Mouse (Mus musculus) kidney, postnatal 14 days (tissue): ENCODE measurements around the gene Dld.
A peak's percentile ranks its signal among the peaks of the same experiment; 100 is the strongest.

Source experiments
- DNase-seq: peaks from one replicate; pipeline ENCODE4 v3.0.0; 2022; ENCODE audit warnings: mixed read lengths

The Dld gene

DNA sequence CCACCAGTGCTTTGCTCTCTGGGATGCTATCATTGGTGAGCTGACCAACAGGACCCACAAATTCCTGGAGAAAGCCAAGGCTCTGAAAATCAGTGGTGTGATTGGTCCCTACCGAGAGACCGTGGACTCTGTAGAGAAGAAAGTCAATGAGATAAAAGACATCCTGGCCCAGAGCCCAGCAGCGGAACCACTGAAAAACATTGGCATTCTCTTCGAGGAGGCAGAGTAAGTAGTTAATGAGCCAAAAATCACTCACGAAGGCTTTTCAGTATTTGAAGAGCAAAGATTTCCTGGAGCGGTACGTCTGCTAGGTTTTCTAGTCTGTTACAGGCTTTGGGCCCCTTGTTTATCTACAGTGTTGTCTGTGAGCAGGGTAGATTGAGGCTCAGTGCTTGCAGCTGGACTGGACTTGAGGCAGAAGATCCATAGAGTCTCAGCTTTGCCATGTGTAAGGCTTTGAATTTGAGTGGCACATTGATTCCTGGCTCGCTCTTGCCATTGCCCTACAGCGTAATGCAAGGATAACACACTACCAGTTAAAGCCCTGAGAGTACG, 32.8 kb downstream of the Dld start:
- no peak for DNase-seq

DNA sequence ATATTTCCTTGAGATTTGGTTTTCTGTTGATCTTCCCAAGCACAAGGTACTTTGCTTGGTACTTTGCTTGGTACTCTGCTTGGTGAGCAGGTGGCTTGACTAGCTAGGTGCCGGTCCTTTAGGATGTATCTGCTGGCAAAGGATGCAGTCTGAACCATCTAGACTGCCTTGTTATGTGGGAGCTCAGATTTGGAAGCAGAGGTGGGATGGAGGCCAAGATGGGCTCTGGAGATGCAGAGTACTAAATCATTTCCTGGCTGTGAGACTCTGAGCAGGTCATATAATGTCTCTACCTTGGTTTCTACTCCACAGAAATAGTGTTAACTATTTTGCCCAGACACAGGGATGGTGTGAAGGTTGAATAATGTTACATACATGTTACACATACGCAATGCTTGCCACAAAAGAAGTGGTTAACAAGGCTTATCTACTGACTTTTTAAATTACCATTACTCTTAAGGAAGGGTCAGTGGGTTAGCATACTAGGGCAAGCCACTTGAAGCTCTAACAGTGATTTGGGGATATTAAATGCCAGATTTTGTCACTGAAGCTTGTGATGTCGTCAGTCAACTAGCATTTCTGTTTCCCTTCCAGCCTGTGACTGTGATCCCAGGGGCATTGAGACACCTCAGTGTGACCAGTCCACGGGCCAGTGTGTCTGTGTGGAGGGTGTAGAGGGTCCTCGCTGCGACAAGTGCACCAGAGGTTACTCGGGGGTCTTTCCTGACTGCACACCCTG, 33.4 kb downstream of the Dld start:
- DNase-seq, result no peak

DNA sequence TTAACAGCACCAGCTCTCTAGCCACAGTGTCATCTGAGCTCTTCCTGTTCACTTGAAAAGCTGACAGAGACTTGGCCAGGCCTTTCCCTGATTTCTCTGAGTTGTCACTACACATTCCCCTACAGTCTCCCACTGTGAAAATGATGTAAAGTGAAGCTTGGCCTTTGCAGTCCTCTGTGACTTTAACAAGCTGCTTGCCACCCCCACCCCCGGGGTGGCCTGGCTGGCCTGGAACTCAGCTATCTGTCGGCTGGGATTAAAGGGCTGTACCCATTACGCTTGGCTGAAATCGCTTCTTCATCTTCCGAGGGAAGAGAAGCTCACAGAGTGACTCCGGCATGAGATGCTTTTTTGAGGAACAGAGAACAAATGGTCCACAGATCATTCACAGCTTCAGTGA, 35.3 kb downstream of the Dld start:
- no peak for DNase-seq

DNA sequence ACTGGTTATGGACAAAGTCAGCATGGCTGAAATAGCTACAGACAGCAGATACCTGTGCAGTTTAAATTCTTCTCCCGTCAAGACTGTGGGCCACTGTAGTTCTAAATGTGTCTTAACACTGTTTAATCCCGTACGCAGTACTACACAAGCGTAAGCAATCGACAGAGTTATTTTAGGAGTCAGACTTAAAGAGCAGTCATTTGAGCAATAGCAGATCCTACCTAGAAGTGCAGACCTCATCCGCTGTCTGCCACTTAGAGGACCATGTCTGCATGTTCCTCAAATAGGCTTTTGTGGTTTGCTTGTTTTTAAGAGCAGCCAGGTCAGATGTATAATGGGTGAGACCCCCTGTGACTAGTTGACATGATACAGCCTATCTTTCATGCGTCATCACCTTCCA, 36.9 kb downstream of the Dld start:
- DNase-seq, result no peak

DNA sequence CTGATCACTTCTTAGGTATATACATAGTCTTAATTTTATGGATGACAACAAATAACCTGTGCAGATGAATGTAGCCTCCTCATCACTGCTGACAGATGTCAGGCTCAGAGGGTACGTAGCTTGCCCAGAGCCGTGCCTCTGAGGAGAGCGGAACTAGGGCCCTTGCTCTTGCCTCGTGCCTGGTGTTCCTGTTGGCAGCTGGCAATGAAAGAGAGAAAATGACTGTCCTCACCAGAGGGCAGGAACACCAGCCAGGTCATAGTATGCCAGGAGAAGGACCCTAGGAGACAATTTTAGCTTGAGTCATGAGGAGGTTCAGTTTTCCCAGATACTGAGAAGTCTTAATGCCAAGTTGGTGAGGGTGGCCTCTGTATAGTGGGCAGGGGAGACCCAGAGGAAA, 38.1 kb downstream of the Dld start:
- no peak for DNase-seq

DNA sequence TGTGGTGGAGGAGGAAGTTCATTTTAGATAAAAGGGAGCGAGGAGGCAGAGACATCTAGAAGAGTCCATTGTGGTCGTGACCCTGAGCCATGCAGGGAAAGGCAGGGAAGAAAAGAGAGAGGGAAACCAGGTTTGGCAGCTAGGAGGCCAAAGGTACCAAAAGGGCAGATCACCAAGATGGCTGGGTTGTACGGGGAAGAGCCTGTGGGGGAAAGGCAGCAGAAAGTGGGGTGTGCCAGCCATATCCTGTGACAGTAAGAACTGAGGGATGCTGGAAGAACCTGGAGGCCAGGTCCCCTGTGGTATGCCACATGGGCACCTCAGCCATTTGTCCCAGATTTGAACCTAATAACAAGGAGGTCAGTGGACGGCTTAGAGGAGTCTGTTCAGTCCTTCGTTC, 39.0 kb downstream of the Dld start:
- no peak for DNase-seq

DNA sequence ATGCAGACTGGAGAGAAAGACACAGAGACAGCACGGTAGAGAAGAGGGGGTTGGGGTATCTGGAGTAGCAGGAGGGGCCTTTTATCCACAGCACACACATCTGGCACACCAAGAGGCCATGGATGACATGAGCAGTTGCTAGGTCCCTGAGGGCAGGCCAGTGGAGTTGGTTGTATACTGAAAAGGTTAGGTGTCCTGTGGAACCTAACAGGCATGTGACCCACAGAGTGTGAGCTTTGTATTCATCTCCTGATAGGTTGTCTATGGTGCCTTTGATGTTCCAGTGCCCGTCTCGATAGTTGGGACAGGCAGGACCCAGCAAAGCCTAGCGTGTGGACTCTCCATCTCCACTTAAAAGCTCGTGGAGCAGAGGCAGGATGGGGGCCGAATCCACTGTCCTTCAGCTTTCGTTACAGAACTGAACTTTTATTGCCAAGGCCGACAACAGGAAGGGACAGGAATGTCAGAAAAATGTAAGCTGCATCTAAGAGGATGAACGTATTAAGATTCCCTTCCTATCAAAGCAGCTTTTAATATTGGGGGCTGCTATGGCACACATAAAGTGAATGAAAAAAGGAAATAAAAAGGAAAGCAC, 39.5 kb downstream of the Dld start:
- DNase-seq, result no peak

DNA sequence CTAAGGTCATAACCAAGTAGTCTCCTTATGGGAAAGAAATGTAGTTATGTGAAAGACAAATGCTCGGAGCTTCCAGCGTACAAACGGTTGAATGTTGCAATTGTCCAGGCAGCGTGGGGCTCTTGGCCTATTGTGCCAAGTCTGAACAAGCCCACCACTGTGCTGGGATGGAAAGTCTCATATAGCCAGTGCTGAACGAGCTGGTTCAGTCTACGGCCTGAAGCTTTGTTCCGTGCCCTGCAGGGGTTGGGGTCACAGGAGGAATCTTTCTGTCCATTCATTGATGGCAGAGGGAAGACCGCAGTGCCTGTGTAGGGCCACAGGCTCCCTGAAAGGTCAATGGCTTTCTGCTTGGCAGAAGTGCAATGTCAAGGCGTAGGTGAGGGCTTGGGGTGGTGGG, 40.6 kb downstream of the Dld start:
- no peak for DNase-seq

DNA sequence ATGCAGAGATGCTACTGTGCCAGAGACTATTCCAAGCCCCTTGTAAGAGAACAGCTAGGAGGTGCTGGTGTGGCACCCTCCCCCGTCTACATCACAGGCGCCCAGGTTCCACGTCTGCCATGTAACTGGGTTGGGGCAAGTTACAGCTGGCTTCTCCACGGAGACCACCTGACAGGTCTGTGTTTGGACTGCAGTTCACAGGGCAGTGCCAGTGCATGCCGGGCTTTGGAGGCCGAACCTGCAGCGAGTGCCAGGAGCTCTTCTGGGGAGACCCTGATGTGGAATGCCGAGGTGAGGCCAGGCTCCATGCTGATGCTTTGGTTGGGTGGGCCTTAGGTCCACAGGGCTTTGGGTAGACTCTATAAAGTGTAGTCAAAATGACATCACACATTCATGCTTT, 43.5 kb downstream of the Dld start:
- no peak for DNase-seq

DNA sequence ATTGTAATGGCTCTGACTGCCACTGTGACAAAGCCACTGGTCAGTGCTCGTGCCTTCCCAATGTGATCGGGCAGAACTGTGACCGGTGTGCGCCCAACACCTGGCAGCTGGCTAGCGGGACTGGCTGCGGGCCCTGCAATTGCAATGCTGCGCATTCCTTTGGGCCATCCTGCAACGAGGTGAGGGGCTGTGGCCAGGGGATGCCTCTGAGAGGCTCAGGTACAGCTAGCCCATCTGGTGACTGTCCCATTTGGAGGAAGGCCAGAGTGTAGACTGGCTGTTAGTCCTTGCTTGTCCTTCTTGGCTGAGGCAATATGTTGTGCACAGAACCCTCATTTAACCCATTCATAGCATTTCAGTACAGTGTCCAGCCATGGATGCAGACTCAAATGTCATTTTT, 44.2 kb downstream of the Dld start:
- no peak for DNase-seq

DNA sequence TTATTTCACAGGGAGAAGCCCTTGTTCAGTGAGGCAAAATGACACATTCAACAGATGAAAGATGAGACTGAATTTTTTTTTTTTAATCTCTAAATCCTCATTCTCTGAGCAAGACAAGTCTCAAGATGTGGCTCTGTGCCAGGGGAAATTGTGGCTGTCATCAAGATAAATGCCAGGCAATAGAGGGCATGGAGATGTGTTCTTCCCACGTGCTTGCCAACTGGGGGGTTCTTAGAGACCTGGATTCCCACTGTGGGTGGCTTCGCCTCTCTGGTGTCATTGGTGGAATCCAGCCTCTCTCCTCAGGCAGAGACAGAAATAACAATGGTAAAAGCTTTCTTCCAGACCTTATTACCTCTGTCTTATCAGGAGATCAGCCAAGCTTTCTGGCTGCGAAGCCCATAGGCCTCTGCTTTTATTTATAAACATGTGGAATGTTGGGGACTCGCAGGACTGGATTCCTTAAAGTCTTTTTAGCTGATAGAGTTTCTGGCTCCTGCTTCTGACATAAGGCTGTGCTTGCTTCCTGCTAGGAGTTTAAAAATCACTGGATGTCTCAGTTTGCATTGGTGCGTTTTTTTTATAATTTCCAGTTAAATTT, 45.1 kb downstream of the Dld start:
- DNase-seq, result peak; percentile 40

DNA sequence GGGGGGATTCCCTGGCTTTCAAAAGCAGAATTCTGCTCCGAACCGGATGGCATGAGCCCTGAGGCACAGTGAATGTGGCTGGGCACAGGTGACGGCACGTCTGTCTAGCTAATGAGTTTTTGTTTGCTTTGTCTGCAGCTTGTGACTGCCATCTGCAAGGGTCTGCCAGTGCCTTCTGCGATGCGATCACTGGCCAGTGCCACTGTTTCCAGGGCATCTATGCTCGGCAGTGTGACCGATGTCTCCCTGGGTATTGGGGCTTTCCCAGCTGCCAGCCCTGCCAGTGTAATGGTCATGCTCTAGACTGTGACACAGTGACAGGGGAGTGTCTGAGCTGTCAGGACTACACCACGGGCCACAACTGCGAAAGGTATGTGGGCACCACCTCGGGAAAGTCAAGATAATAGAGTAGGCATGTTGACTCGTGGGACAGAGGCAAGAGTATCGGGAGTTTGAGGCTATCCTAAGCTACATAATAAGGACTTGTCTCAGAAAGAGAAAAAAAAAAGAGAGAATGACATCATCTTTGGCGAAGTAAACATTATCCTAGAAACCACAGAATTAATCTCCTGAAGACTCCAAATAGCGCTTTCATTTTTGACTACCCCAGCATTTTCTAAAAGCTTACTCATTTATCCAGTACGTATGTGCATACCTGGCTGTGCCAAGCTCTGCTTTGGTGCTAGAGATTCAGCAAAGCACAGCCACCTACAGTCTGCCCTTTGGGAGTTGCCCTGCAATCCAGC, 48.3 kb downstream of the Dld start:
- DNase-seq, result no peak

DNA sequence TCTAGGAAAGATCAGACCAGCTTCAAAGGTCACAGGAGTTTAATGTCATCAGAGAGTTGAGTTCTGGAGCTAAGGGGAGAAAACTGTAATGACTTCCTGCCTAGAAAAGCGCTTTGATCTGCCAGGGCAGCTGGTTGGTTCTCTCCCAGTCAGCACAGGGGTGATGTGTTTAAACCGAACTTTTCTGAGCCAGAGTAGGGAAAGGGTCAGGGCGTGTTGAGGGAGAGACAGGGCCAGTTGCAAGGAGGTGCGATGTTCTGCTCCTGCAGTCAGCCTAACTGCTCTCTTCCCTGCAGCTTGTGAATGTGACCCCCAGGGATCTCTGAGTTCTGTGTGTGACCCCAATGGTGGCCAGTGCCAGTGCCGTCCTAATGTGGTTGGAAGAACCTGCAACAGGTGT, 49.0 kb downstream of the Dld start:
- DNase-seq, result peak; percentile 33

DNA sequence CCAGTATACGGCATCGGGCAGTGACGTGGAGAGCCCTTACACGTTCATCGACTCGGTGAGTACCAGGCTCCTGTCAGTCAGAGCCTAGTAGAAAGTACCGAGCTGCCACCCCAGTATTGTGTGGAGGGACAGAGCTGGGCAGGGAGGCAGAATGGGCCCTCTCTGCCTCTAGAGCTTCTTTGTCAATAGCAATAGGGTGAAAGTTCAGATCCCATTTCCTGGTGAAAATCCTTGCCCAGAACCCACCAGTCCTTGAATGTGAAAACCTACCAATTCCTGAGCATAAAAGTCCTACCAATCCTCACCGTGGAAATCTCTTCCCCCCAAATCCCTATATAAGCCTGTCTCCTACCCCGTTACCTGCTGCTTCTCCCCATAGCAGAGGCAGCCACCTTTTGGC, 51.0 kb downstream of the Dld start:
- DNase-seq, result no peak

DNA sequence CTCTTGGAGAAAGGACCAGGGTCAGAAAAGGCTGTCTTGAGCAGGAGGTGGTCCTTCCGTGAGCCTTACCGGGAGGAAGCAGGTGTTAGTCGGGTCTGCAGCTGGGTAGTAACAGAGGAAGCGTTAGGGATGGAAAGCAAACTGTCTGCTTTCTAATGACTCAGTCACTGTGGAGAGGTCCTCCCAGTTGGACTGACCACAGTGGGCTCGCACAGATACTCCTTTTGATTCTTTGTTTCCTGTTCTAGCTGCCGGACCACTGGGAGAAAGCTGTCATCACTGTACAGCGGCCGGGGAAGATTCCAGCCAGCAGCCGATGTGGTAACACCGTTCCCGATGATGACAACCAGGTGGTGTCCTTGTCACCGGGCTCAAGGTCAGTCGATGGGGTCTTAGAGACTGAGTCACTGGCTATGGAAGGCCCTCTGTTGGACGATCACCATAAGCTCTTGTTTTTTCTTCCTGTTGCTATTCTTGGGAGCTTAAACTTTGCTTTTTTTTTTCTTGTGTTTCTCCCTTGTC, 51.5 kb downstream of the Dld start:
- no peak for DNase-seq

DNA sequence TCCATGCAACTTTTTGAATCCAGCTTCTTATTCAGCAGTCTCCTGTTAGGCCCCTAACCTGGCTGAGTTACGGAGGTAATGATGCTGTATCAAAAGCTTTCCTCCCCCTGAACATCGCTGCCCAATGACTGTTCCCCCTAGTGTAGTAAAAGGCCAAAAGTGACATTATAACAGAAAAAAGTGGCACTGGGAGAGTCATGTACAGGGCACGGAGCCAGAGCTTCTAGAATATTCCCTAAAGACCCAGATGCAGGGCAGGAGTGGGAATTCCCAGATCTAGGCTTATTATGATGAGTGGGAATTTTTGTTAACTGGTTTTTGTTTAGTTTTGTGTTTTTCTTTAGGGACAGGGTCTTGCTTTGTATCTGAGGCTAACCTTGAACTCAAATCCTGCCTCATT, 52.1 kb downstream of the Dld start:
- DNase-seq, result no peak

DNA sequence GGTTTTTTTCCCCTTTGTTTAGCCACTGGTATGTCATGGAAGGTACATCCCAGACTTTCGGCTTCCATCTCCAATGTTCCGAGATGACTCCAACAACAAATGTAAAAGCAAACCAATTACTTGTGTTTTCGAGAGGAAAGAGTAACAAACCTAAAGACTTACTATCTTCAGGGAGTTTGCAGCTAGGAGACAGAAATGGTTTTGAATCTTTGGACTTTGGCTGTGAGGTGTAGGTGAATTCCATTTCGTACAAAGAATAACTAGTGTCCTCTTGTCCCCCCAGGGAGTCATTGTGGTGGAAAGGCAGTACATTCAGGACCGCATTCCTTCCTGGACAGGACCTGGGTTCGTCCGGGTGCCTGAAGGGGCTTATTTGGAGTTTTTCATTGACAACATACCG, 52.7 kb downstream of the Dld start:
- DNase-seq, result no peak

DNA sequence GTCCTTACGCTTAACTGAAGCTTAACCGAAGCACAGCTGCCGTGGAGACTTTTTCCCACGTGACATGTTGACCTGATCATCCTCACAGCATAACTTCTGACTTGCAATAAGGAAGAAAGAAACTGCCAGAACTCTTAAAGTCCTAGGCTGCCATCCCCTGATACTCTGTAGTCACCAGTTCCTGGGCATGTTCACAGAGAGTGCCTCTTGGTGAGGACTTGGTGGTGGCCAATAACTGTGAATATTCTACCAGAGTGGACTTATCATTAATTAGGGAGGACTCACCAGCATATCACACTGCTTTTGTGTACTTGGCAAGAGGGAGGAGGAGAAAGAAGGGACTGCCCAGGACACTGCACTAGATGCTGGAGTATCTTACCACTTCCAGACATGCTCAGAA, 53.1 kb downstream of the Dld start:
- DNase-seq, result no peak

DNA sequence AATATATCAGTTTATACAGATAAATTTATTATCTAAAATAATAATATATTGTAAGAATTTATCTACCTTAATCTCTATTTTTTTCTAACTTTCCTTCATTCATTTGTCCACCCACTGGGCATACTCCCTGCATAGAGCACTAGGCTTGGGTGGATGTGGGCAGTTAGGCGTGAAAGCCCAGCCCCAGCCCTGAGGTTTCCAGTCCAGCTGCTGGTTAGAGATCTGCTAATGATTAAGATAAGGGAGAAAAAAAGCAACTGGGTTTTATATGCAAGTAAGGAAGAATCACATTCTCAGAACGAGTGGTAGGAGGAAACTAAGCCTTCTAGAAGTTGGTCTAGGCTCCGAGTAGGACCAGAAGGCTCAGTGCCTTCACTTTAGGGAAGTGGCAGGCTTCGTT, 55.2 kb downstream of the Dld start:
- DNase-seq, result no peak

DNA sequence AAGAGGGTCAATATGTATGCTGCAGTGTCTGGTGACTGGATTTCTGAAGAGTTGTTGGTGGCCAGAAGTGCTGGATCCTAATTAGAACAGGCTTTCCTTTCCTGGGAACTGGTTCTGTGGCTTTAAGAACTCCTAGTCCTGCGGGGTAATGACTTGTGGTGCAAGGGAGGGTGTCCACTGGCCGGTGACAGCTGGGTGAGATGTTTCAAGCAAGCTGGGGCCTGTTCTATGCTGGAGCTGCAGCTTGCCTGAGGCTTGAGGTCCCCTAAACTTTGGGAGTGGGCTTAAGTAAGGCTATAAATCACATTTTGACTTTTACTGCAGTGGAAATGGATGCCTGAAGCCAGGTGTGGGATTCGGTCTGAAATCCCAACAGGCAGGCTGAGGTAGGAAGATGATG, 55.7 kb downstream of the Dld start:
- peak; percentile 55 for DNase-seq

DNA sequence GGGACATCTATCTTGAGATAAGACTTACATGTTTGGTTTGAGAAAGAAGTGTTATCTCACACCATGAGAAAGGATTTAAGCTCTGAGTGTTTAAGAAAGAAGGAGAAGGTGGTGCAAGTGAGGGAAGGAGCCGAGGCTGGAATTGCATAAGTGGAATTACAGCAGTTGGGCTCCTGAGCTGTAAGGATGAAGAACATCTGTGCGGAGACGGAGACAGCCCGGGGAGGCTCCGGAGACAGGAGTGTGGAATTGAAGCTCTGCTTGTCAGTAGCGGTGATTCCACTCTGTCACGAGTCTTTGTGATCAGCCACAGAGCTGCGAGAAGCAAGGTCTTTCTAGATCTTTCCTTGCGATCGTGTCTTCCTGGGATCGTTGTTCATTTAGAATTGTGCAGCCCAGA, 56.3 kb downstream of the Dld start:
- DNase-seq, result no peak

DNA sequence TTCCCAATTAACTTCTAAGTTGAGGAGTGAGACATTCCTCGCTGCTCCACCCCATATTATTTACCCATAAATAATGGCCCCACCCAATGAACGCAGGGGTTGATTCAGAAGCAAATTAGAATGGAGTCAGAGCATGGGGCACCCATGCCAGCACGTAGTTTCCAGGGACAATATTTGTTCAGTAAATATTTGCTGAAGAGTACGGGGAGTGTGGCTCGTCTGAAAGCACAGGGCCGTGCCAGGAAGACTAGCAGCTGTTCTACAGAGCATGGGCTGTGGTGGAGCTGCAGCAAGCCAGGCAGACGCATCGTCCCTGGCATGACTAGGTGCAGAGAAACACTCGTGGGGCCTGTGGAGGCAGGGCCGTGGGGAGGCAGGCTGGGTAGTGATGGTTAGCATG, 56.7 kb downstream of the Dld start:
- no peak for DNase-seq

DNA sequence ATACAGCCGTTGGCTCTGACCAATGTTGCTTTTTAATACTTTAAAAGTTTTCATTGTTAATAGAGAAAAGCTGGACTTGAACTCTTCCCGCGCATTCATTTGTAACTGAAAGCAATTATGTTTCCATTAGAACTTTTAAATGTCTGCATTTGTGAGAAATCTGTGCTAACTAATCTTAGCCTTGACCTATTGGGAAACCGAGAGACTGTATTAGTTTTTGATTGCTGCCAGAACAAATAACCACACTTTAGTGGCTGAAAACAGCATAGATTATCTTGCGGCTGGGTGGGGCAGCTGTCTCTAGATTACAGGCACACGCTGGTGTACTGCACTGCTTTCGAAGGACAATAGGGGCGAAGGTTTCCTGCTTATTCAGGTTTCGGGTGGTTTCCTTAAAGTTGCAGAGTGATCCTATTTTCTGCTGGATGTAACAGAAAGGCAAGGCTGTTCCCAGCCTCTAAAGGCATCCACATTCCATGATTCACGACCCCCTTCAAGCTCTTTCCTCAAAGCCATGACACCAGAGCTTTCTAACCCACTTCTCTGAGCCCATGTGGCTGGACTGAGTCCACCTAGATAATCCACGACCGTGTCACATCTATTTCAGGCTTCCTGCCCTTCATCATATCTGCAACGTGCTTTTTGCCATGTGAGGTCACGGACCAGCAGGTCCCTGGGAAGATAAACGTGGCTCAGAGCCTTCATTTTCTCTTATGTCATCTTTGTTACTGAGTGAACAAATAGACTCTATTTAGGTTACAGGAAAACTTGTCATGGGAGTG, 57.7 kb downstream of the Dld start:
- no peak for DNase-seq
